Mouse (Mus musculus) CH12.LX (cell line): ENCODE data around the gene Mettl22. TPM values are rescaled to one million over a fixed set of nuclear protein-coding genes. Genes with fewer than 3 reads are reported as not detected.

Experiments
- DNase-seq: peaks from one replicate; pipeline ENCODE4 v3.0.0-alpha.2; 2013; ENCODE audit errors: extremely low read depth
- H3K27ac ChIP-seq: 2 replicates; pipeline ENCODE4 v1.5.1; 2012; ENCODE audit warnings: low read depth, mild to moderate bottlenecking, control low read depth, moderate library complexity; ENCODE audit not compliant: insufficient read depth
- H3K27me3 ChIP-seq: replicated peaks from 2 replicates; pipeline ENCODE3; 2012; ENCODE audit warnings: inconsistent platforms
- H3K36me3 ChIP-seq, 2 experiments: replicated peaks in 1 of 2; 2 replicates each; pipeline versions ENCODE3 to v1.6.1; 2012; ENCODE audit warnings: inconsistent platforms in 1 of 2, low read length in 1 of 2, mild to moderate bottlenecking in 1 of 2, mixed read lengths in 1 of 2, moderate library complexity in 1 of 2; ENCODE audit not compliant: control insufficient read depth in 1 of 2, insufficient read depth in 1 of 2
- H3K4me1 ChIP-seq, 2 experiments: 2 replicates each; pipeline ENCODE4 v1.6.1; 2012; ENCODE audit warnings: inconsistent platforms in 1 of 2, moderate library complexity in 1 of 2; ENCODE audit not compliant: insufficient read depth in 2 of 2, control insufficient read depth in 1 of 2
- H3K4me2 ChIP-seq: 2 replicates; pipeline ENCODE4 v1.6.1; 2012; ENCODE audit warnings: low read depth, mild to moderate bottlenecking, control low read depth; ENCODE audit not compliant: poor library complexity, insufficient read depth, severe bottlenecking
- H3K4me3 ChIP-seq, 3 experiments: fragments of 150-350 bp in 1 of 3; sonication (generic) in 1 of 3; replicated peaks in 1 of 3; 2 replicates each; pipeline versions ENCODE3 to v1.5.1; 2011 to 2012; ENCODE audit warnings: low read depth in 2 of 3, low read length in 2 of 3, mild to moderate bottlenecking in 2 of 3, moderate library complexity in 2 of 3, control low read depth in 1 of 3, improper control_type of control experiment in 1 of 3, inconsistent platforms in 1 of 3, mixed read lengths in 1 of 3; ENCODE audit not compliant: poor library complexity in 1 of 3
- H3K79me2 ChIP-seq: replicated peaks from 2 replicates; pipeline ENCODE4 v1.6.1; 2012; ENCODE audit warnings: mild to moderate bottlenecking, moderate library complexity; ENCODE audit not compliant: control insufficient read depth, poor library complexity, insufficient read depth, severe bottlenecking; ENCODE audit errors: extremely low read depth
- H3K9ac ChIP-seq: 2 replicates; pipeline ENCODE4 v1.6.1; 2012; ENCODE audit warnings: low read depth, mild to moderate bottlenecking, control low read depth, moderate library complexity; ENCODE audit not compliant: insufficient read depth
- H3K9me3 ChIP-seq: replicated peaks from 2 replicates; pipeline ENCODE3; 2012; ENCODE audit warnings: low read length, inconsistent platforms, mixed read lengths
- BHLHE40 ChIP-seq: IDR thresholded peaks from 2 replicates; pipeline ENCODE4 v1.6.1; 2011; ENCODE audit warnings: mild to moderate bottlenecking, low read depth, low read length, improper control_type of control experiment
- CTCF ChIP-seq, 2 experiments: IDR thresholded peaks in 1 of 2; conservative IDR thresholded peaks in 1 of 2; 2 replicates each; pipeline ENCODE4 v1.5.1; 2011 to 2012; ENCODE audit warnings: low read depth in 2 of 2, low read length in 2 of 2, improper control_type of control experiment in 1 of 2, inconsistent platforms in 1 of 2, mild to moderate bottlenecking in 1 of 2, moderate library complexity in 1 of 2
- E2F4 ChIP-seq: IDR thresholded peaks from 2 replicates; pipeline ENCODE4 v1.6.1; 2011; ENCODE audit warnings: low read depth, low read length, improper control_type of control experiment; ENCODE audit not compliant: insufficient replicate concordance
- ELF1 ChIP-seq: IDR thresholded peaks from 2 replicates; pipeline ENCODE4 v1.6.1; 2014; ENCODE audit warnings: low read depth, mild to moderate bottlenecking, inconsistent platforms, low read length, improper control_type of control experiment
- ETS1 ChIP-seq: conservative IDR thresholded peaks from 2 replicates; pipeline ENCODE4 v1.6.1; 2012; ENCODE audit warnings: low read depth, mild to moderate bottlenecking, inconsistent platforms, low read length, improper control_type of control experiment, moderate library complexity
- IRF4 ChIP-seq: IDR thresholded peaks from 2 replicates; pipeline ENCODE4 v1.6.1; 2014; ENCODE audit warnings: low read depth, mild to moderate bottlenecking, inconsistent platforms, low read length, improper control_type of control experiment
- JUND ChIP-seq: conservative IDR thresholded peaks from 2 replicates; pipeline ENCODE4 v1.6.1; 2011; ENCODE audit warnings: low read depth, low read length, improper control_type of control experiment
- KAT2A ChIP-seq: IDR thresholded peaks from 2 replicates; pipeline ENCODE4 v1.6.1; 2012; ENCODE audit warnings: low read length, improper control_type of control experiment, inconsistent platforms; ENCODE audit not compliant: insufficient replicate concordance
- MEF2A ChIP-seq: IDR thresholded peaks from 2 replicates; pipeline ENCODE4 v1.6.1; 2014; ENCODE audit warnings: low read depth, mild to moderate bottlenecking, inconsistent platforms, low read length, improper control_type of control experiment, borderline replicate concordance
- MYC ChIP-seq: IDR thresholded peaks from 2 replicates; pipeline ENCODE4 v1.6.1; 2011; ENCODE audit warnings: low read depth, mild to moderate bottlenecking, improper control_type of control experiment, low read length
- NELFE ChIP-seq: IDR thresholded peaks from 2 replicates; pipeline ENCODE4 v1.6.1; 2011; ENCODE audit warnings: low read depth, low read length, improper control_type of control experiment
- POLR2A ChIP-seq: IDR thresholded peaks from 2 replicates; pipeline ENCODE4 v1.6.1; 2011; ENCODE audit warnings: low read depth, mild to moderate bottlenecking, improper control_type of control experiment, low read length
- RAD21 ChIP-seq: IDR thresholded peaks from 2 replicates; pipeline ENCODE4 v1.6.1; 2011; ENCODE audit warnings: low read depth, mild to moderate bottlenecking, low read length, improper control_type of control experiment, moderate library complexity
- TBP ChIP-seq: conservative IDR thresholded peaks from 2 replicates; pipeline ENCODE4 v1.6.1; 2011; ENCODE audit warnings: low read depth, low read length, improper control_type of control experiment
- TCF12 ChIP-seq: IDR thresholded peaks from 2 replicates; pipeline ENCODE4 v1.6.1; 2014; ENCODE audit warnings: low read depth, mild to moderate bottlenecking, inconsistent platforms, low read length, improper control_type of control experiment
- UBTF ChIP-seq: IDR thresholded peaks from 2 replicates; pipeline ENCODE4 v1.6.1; 2012; ENCODE audit warnings: low read depth, mild to moderate bottlenecking, inconsistent platforms, low read length, improper control_type of control experiment, moderate library complexity
- USF1 ChIP-seq: IDR thresholded peaks from 2 replicates; pipeline ENCODE4 v1.6.1; 2014; ENCODE audit warnings: low read depth, mild to moderate bottlenecking, inconsistent platforms, low read length, improper control_type of control experiment
- dilution Hi-C: fragments of 300-500 bp; cut with MboI; formaldehyde crosslinking; loops from 2 replicates; pipeline ENCODE4 v1.14.3; 2020; ENCODE audit warnings: low sequenced_read_pairs; ENCODE audit not compliant: extremely low pct_unique_long_range_greater_than_20kb, extremely low pct_ligation_motif_present
- in situ Hi-C: fragments of 300-500 bp; cut with MboI; formaldehyde crosslinking; loops from 3 replicates; pipeline ENCODE4 v1.14.3; 2019; ENCODE audit warnings: low sequenced_read_pairs, low pct_ligation_motif_present, low pct_unique_long_range_greater_than_20kb, mixed read lengths
- polyA plus RNA-seq: library from polyadenylated mRNA; unstranded; fragments of >175 nt; gene quantifications from 2 replicates; pipeline ENCODE4 v1.2.1, GENCODE M21; 2012; ENCODE audit warnings: low read depth; ENCODE audit not compliant: insufficient read length
- total RNA-seq, 2 experiments: library from RNA; depleted of rRNA; stranded (reverse); fragments of 300-350 nt in 1 of 2; fragments of >200 nt in 1 of 2; gene quantifications; 2 replicates each; pipeline ENCODE4 v1.2.3; 2012 to 2014

Mettl22 gene
- total and polyA plus RNA-seq, 3 experiments, result 27.5 to 64.2 (median 39.4) TPM

DNA sequence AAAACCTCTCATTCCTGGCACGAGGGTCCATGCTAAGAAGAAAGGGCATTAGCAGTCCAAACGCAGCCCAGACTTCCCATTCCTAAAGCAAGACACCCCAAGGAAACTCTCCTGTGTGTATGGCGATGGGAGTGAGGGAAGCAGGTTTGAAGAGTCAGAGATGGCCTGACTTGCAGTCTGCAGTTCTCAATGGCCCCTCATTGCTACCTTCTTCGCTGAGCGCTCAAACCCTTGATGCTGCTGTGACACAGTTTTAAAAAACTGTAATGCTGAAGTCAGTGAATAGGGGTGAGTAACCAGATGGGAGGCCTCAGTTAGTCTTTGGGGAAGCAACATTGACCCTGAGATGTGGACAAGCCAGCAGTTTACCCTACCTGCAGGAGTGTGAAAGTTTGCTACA, 44.9 kb upstream of the Mettl22 start:
- dilution Hi-C loops, result no loop called here
- Histone ChIP-seq H3K27me3 (peaks cover 83% of the 10 kb centered on the region), H3K27ac (no peak overlapping the region), H3K4me1 (no peaks in the 10 kb centered on the region), H3K4me2 (no peak overlapping the region), H3K9me3 (no peaks in the 10 kb centered on the region), H3K36me3 (no peaks in the 10 kb centered on the region), H3K9ac (no peak overlapping the region), H3K79me2 (no peaks in the 10 kb centered on the region), H3K4me3 (no peak overlapping the region)
- no peak for TF ChIP-seq NELFE
- no peak for TF ChIP-seq UBTF
- TF ChIP-seq KAT2A, result no peak
- no peak for TF ChIP-seq MEF2A
- TF ChIP-seq RAD21, result no peak
- TF ChIP-seq POLR2A, result no peak
- TF ChIP-seq TBP, result no peak
- TF ChIP-seq E2F4, result no peak
- no peak for DNase-seq
- in situ Hi-C loops, result no loop called here

GRCm38 (mm10) chr16:8429531-8429930, 41.1 kb upstream of the Mettl22 start:
- Histone ChIP-seq H3K4me3 (no peak overlapping the region), H3K79me2 (no peaks in the 10 kb centered on the region), H3K4me2 (no peak overlapping the region), H3K9ac (no peak overlapping the region), H3K36me3 (no peaks in the 10 kb centered on the region), H3K9me3 (no peaks in the 10 kb centered on the region), H3K27me3 (peaks cover 60% of the 10 kb centered on the region), H3K4me1 (no peaks in the 10 kb centered on the region), H3K27ac (no peak overlapping the region)
- no peak for TF ChIP-seq IRF4
- TF ChIP-seq USF1, result no peak
- TF ChIP-seq E2F4, result no peak
- TF ChIP-seq ELF1, result no peak
- TF ChIP-seq ETS1, result no peak
- TF ChIP-seq UBTF, result no peak
- TF ChIP-seq JUND, result no peak
- TF ChIP-seq MYC, result no peak
- no peak for TF ChIP-seq RAD21
- TF ChIP-seq TCF12, result no peak
- no peak for TF ChIP-seq CTCF (conservative IDR thresholded peaks at IDR 0.05 in 1 of 2, IDR thresholded peaks at IDR 0.05 in 1 of 2; ENCODE audit: low read depth in 2 of 2, low read length in 2 of 2)
- no peak for TF ChIP-seq BHLHE40
- DNase-seq, result no peak
- dilution Hi-C loops (no loop called here), in situ Hi-C loops (no loop called here)
